Mouse (Mus musculus) large intestine, adult 2 months (tissue): ENCODE measurements at regions not wholly inside any gene's neighbourhood (a gene's known extent, or its start where the extent isn't known, plus 50 kb on each side); places are given as distances from the start of the nearest gene placed in this dataset.
A peak's percentile ranks its signal among the peaks of the same experiment; 100 is the strongest.

Source experiments
- DNase-seq: peaks from one replicate; pipeline ENCODE4 v3.0.0-alpha.2; 2012; ENCODE audit warnings: low read depth, low spot score
- WGBS: fragments of 180-500 bp; shearing (Covaris S2); methylation state at CpG from one replicate; pipeline ENCODE4 v1.1.7; 2018; 5-methylcytosine and 5-hydroxymethylcytosine counted together

DNA sequence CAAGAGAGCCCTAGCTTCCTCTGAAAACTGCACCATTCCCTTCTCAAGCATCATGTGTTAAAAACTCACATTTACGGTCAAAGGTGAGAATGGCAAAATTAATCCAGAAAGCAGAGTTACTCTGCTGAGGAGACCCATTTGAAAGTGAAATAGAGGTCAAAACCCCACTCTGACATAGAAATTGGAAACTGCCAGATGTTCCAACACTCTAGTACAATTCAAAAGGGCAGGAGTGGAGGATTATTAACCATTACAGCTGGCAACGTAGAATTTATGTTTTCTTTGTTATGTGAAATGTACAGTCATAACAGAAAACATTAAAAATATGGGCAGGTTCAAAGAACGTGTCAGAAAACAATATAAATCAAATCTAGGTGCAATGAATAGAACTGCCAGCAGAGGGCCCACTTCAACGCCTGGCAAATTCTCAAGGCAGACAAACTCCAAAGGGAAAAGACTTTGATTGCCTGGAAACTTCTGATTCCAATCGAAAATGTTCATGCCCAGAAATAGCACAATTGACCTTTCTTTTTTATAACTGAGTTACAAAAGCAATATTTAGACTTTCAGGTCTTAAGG, 54.2 kb upstream of the Rfpl4b start:
- DNase-seq = peak; percentile 18
- WGBS = 15% methylated on average over 5 of the region's 5 CpGs

DNA sequence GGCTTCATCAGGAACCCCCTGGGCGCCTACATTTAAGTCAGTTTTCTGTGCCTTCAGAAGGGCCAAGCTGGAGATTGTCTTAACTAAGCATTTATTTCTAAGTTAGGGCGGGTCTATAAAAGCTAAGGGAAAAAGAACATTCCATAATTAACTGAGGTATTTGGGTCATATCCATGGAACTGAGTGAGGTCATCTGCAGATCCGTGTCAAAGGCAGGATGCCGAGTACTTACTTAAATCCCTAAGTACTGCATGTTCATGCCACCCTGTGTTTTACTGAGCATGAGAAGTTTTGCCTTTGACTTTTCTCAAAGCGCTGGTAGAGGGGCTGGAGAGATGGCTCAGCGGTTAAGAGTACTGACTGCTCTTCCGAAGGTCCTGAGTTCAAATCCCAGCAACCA, 57.7 kb upstream of the Rfpl4b start:
- 87% methylated on average over 7 of the region's 7 CpGs for WGBS
- DNase-seq = no peak

DNA sequence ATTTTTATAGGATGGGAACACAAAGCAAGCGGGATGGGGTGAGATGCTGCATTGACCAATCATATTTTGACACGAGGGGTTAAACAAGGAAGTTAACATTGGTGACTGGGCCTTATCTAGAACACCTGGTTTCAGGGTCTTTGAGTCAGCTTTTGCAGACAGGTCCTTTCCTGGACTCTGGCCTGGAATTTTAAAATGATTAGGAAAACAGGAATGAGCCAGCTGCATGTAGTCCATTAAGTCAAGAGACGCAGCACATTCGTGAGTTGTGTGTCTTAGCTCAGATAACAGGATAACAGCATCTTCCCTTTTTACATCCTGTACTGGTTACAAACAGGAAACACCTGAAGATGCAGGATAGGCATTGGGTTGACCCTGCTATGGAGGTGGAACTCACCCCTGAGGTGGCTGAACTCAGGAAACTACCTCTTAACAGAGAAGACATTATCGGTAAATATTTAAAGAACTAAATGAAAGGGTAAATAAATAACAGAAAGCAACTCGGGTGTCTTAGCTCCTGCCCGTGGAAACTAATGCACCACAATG, 59.1 kb upstream of the Rfpl4b start:
- DNase-seq = no peak
- 58% methylated on average over 7 of the region's 7 CpGs for WGBS

DNA sequence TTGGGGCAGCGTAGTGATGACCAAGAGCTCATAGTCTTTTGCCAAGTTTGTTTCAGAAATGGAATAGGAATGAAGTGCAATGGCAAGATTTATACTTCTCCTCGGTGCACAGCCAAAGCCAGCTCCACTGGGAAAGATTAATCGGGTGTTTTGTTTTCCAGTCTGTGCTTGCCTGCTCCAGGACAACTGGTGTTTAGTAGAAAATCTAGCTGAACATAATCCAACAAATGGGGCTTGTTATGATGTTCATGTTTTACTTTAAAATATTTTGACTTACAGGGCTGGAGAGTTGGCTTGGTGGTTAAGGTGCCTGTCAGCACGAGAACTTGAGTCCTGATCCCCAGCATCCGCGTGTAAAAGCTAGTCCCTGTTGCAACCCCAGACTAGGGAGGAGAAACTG, 60.6 kb upstream of the Rfpl4b start:
- DNase-seq = no peak
- WGBS = 67% methylated on average over 6 of the region's 6 CpGs

- WGBS = 87% methylated on average over 2 of the region's 2 CpGs
- DNase-seq = no peak
These were observed 62.4 kb upstream of the Rfpl4b start for GRCm38 (mm10) chr10:38883816-38884599.

DNA sequence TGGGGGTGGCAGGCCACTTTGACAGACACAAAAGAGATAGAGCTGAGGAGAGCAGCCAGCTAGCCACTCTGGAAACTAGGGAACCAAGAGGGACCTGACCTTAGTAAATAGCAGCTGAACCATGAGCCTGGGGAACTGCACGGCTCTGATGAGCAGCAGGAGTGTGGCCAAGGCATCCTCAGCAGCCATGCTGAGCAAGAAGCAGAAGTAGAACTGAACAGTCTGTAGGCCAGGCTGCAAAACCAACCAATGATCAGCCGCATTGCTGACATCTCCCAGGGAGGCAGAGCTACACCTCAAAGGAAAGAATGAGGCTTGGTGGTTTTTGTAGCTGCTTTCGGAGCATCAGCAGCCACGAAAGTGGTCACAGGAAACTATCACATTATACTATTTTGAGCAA, 63.1 kb upstream of the Rfpl4b start:
- no peak for DNase-seq
- 78% methylated on average over 4 of the region's 4 CpGs for WGBS

DNA sequence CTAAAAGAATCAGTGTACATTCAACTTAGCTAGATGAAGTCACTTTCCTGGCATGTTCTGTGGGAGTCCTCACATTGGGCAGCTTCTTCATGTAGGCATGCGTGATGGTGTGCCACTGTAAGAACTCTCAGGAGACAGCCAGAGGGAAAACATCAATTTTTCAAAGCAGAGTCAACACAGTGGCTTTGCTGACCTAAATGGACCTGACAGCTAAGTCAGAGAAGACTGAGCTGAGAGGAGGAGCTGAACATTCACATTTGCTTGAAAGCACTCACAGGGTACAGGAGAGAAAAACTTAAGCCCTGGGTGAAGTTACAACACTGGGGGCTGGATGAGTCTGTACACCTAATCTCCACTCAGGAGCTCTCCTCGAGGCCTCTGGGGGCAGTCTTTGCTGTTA, 64.9 kb upstream of the Rfpl4b start:
- no peak for DNase-seq
- 62% methylated on average over 2 of the region's 2 CpGs for WGBS

DNA sequence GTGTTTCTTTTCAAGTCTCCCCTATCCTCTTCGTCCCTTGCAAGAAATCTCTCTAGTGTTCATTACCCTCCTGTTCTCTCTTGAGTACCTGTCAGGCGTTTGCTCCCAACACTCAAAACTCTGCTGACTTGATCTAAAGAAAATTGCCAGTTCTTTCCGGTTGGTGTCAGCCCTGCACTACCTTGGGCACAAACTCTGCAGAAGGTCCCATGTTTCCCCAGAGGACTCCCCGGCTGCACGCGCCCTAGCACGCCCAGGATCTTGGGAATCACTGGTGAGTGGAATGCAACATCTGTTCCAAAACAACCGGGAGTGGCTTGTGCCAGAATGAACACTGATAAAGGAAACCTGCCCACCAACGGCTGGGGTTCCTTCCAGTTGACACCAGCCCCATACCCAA, 66.3 kb upstream of the Rfpl4b start:
- DNase-seq = no peak
- 68% methylated on average over 9 of the region's 9 CpGs for WGBS

GRCm38 (mm10) chr10:38894706-38895105, 70.6 kb upstream of the Lama4 start:
- WGBS = 52% methylated on average over 1 of the region's 1 CpGs
- DNase-seq = no peak

DNA sequence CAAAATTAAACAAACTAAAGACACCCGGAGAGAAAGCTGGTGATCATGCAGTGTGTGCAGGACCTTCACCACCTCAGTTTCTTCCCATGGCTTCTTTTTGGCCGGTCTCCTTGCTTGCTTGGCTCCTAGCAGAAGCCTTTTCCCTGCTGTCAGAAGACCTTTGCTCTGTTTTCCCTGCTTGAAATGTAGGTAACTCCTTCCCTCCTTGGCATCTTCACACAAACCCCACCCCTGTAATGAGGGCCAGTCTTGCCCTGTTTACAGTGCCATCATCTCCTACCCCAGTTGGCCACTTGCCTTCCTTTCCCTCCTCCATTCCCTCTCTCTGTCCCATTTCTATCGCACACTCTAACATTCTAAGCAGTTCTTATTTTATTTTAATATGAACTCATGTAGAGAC, 69.7 kb upstream of the Lama4 start:
- no peak for DNase-seq
- WGBS = 55% methylated on average over 3 of the region's 3 CpGs

DNA sequence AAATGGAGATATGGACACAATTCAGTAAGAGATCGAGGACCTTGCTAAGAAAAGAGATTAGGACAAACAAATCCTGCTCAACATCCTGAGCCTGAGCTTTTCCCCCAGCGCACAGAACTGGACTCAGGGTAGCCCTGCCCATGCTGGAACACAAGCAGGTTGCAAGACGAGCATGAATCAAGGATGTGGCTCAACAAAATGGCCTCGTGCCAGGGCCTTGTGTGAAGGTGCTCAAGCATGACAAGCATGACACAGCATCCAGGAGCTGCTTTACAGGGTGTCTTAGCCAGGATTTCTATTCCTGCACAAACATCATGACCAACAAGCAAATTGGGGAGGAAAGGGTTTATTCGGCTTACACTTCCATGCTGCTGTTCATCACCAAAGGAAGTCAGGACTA, 67.7 kb upstream of the Lama4 start:
- 69% methylated on average over 5 of the region's 5 CpGs for WGBS

DNA sequence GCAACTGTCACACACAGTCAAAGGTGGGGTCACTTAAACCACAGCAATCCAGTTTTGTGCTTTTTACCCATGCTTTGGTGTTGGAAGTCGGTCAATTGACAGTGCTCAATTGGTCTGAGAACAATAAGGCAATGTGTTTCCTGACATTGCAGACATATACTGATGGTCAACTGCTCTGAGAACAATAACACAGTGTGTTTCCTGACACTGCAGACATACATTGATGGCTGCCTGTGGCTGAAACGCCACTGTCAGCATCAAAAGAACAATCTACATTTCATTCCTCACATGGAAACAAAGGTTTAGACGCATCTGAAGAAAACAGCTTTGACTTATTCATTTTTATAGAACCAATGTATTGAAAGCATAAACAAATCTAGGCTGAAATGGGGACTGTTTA, 59.2 kb upstream of the Lama4 start:
- 51% methylated on average over 3 of the region's 3 CpGs for WGBS

More for the DNA sequence above, 67.7 kb upstream of the Lama4 start:
- no peak for DNase-seq

DNA sequence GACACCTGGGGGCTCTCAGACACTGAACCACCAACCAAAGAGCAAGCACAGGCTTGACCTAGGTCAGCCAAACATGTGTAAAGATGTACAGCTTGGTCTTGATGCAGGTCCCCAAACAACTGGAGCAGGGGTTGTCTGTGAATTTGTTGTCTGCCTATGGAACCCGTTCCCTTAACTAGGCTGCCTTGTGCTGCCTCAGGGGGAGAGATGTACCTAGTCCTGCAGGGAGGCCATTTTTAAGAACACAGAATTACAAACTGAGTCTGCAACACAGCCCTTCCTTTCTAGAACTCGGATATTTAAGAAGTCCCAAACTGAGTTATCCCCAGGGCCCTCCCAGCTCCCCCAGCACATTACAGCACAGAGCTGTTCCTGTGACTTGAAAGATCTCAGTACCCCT, 57.5 kb upstream of the Lama4 start:
- no peak for DNase-seq
- WGBS = 73% methylated on average over 2 of the region's 2 CpGs

More for the DNA sequence above, 59.2 kb upstream of the Lama4 start:
- no peak for DNase-seq

DNA sequence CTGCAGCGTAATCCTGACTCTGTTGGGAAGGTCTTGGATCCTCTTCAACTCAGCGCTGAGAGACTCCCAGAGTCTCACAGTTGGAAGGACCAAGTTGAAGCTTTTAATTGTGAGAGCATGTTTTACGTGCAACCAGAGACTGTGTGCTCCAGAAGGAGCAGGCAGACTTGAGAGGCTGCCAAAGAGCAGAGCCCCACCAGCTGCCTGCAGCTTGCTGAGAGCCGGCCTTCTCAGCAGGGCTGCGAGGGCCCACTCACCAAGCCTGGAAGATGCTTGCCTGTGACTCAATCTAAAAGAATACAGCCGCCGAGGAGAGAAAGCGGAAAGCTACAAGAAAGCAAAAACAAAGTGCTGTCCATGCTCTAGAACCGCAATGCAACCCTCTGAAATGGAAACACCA, 57.0 kb upstream of the Lama4 start:
- no peak for DNase-seq
- WGBS = 37% methylated on average over 9 of the region's 9 CpGs

DNA sequence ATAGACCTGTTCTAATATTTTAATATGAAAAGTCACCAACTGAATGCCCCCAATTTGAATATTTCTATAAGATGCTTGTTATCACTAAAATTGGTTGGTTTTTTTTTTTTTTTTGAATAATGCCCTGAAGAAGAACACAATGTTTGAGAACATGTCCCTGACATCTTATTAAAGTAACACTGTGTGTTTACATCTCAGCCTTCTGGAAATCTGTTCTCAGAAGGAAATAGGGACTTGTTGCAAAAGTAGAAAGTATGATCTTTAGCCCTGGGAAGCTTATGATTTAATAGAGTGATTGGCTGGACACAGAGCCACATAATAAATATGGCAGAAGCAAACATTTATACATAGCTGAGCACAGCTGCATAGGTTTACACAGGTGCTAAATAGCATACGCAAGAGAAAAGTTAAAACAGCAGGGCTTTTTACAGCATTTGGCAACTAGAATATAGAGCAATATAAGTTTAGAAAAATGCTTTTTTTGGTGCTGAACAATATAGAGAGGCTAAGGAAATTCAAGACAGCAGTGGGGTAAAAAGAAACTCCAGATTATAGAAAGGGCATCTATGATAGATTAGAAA, 56.1 kb upstream of the Lama4 start:
- DNase-seq = no peak
- 29% methylated on average over 1 of the region's 1 CpGs for WGBS

GRCm38 (mm10) chr10:38909843-38910242, 55.5 kb upstream of the Lama4 start:
- WGBS = 31% methylated on average over 2 of the region's 2 CpGs
- DNase-seq = no peak

- no peak for DNase-seq
- 76% methylated on average over 2 of the region's 2 CpGs for WGBS
These were observed 52.3 kb upstream of the Lama4 start for GRCm38 (mm10) chr10:38913013-38913412.
